Mouse (Mus musculus): ENCODE results near the gene Gfy. TPM values are rescaled to one million over a fixed set of nuclear protein-coding genes. Genes with fewer than 3 reads are reported as not detected.

The Gfy gene
- polyA plus RNA-seq, 1 experiment: 1.2 TPM

DNA sequence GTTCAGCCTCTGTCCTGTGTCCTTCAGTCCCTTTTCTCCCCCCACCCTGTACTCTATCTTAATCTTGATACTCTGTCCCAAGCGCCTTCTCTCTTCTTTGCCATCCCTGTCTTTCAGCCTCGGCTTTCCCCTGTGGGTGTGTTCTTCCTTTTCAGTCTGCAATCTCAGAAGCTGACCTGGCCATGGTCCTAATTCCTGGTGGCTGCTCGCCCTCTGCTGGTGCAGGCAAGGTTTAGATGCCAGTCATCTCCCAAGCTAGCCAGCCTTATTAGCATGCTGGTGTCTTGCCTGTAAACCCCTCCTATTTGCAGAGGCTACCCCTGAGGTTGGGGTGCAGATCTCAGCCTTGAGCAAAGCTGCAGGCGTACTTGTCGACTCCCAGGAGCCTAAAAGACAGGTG, 19.1 kb upstream of the Gfy start:
- H3K4me3 ChIP-seq (replicated peaks; ENCODE audit: control insufficient read depth, low read depth, low read length): no peak overlapping the region
- TF ChIP-seq POLR2A (IDR thresholded peaks at IDR 0.05; ENCODE audit: borderline replicate concordance, control insufficient read depth, low read depth, low read length): no peak
- TF ChIP-seq CTCF (IDR thresholded peaks at IDR 0.05; ENCODE audit: control insufficient read depth, insufficient read depth, low read length): peak; percentile 80
- 18% methylated on average over 5 of the region's 5 CpGs for WGBS
- no peaks in the 10 kb centered on the region; the same call in 1 of the 2 replicates for H3K4me1 ChIP-seq (ENCODE audit: control insufficient read depth, insufficient read depth, low read length)
- no peak overlapping the region for H3K27ac ChIP-seq (ENCODE audit: control insufficient read depth, insufficient read depth, low read depth, low read length, poor library complexity)

DNA sequence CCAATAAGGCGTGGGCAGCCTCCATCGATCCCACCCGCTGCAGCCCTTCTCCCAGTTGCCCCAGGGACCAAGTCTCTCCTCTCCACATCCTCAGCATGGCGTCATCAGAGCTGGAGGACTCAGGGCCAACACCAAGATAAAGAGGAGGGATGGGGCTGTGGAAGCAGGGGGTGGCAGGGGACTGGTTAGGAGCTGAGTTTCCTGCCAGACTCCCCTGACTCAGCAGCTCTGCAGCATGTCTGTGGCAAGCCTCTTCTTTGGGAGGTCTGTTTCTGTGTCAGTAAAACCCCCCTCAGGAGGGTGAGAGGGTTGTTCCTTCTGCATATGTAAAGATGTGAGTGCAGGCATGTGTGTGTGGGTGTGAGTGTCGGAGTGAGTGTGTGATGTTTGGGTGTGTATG, 17.6 kb upstream of the Gfy start:
- 52% methylated on average over 5 of the region's 5 CpGs for WGBS
- Histone ChIP-seq H3K4me3 (replicated peaks; ENCODE audit: control insufficient read depth, low read depth, low read length) (no peak overlapping the region), H3K4me1 (ENCODE audit: control insufficient read depth, insufficient read depth, low read length) (no peaks in the 10 kb centered on the region; the same call in 1 of the 2 replicates), H3K27ac (ENCODE audit: control insufficient read depth, insufficient read depth, low read depth, low read length, poor library complexity) (no peak overlapping the region)
- no peak for TF ChIP-seq POLR2A (IDR thresholded peaks at IDR 0.05; ENCODE audit: borderline replicate concordance, control insufficient read depth, low read depth, low read length)
- no peak for TF ChIP-seq CTCF (IDR thresholded peaks at IDR 0.05; ENCODE audit: control insufficient read depth, insufficient read depth, low read length)

DNA sequence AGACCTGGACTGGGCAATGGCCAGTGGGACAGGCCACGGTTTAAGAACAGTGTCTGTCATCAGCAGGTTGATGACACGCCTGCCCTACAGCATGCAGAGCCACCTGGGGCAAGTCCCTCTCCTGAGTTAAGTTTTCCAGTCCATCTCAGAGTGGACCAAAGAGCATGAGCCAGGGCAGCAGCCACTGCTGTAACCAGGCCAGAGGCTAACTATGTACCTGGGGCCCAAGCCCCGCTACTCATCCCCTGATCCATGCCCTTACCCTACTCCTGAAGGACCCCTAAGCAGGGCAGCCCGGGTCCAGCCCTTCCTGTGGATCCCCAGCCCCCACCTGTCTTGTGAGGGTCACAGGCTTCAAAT, 16.8 kb upstream of the Gfy start:
- H3K4me1 ChIP-seq (ENCODE audit: control insufficient read depth, insufficient read depth, low read length): no peaks in the 10 kb centered on the region; the same call in 1 of the 2 replicates
- no peak overlapping the region for H3K4me3 ChIP-seq (replicated peaks; ENCODE audit: control insufficient read depth, low read depth, low read length)
- no peak overlapping the region for H3K27ac ChIP-seq (ENCODE audit: control insufficient read depth, insufficient read depth, low read depth, low read length, poor library complexity)
- no peak for TF ChIP-seq CTCF (IDR thresholded peaks at IDR 0.05; ENCODE audit: control insufficient read depth, insufficient read depth, low read length)
- TF ChIP-seq POLR2A (IDR thresholded peaks at IDR 0.05; ENCODE audit: borderline replicate concordance, control insufficient read depth, low read depth, low read length): no peak
- WGBS: 80% methylated on average over 4 of the region's 4 CpGs

DNA sequence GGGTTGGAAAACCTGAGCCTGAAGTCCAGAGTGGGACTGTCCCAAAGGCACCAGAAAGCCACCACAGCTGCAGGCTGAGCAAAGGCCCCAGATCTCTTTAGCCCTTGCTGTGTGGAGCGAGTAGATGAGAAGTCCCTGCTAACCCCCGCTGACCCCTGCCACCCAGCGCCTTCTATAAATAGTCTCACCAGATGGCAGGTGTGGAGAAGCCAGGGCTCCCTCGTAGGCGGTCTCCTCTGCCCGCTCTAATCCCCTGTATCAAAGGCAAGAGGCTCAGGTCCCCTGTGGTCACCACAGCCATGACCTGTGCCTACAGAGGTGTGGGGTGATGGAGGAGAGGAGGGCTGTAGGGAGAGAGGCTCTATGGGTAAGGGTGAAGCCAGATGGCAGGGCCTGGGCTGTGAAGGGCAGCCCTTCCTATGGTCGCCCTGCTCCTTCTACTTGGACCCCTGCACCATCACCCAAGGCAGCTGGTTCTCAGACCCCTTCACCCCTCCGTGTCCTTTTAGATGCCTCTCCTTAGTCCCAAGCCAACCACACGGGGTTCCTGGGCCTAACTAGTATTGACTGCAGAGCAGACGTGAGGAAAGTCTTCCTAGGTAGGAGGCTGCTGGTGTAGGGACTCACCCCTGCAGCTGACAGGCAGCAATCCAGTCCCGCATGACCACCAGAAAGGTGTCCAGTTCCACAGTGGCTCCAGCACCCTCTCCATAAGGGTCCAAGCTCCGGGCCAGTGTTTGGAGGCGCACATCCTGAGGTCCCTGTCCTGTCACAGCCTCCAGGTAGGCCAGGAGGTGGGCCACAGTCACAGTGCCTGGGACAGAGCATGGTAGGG, 16.2 kb upstream of the Gfy start:
- Histone ChIP-seq H3K27ac (ENCODE audit: control insufficient read depth, insufficient read depth, low read depth, low read length, poor library complexity) (no peak overlapping the region), H3K4me1 (ENCODE audit: control insufficient read depth, insufficient read depth, low read length) (no peaks in the 10 kb centered on the region; the same call in 1 of the 2 replicates), H3K4me3 (replicated peaks; ENCODE audit: control insufficient read depth, low read depth, low read length) (no peak overlapping the region)
- 83% methylated on average over 13 of the region's 13 CpGs for WGBS
- TF ChIP-seq CTCF (IDR thresholded peaks at IDR 0.05; ENCODE audit: control insufficient read depth, insufficient read depth, low read length): no peak
- no peak for TF ChIP-seq POLR2A (IDR thresholded peaks at IDR 0.05; ENCODE audit: borderline replicate concordance, control insufficient read depth, low read depth, low read length)

DNA sequence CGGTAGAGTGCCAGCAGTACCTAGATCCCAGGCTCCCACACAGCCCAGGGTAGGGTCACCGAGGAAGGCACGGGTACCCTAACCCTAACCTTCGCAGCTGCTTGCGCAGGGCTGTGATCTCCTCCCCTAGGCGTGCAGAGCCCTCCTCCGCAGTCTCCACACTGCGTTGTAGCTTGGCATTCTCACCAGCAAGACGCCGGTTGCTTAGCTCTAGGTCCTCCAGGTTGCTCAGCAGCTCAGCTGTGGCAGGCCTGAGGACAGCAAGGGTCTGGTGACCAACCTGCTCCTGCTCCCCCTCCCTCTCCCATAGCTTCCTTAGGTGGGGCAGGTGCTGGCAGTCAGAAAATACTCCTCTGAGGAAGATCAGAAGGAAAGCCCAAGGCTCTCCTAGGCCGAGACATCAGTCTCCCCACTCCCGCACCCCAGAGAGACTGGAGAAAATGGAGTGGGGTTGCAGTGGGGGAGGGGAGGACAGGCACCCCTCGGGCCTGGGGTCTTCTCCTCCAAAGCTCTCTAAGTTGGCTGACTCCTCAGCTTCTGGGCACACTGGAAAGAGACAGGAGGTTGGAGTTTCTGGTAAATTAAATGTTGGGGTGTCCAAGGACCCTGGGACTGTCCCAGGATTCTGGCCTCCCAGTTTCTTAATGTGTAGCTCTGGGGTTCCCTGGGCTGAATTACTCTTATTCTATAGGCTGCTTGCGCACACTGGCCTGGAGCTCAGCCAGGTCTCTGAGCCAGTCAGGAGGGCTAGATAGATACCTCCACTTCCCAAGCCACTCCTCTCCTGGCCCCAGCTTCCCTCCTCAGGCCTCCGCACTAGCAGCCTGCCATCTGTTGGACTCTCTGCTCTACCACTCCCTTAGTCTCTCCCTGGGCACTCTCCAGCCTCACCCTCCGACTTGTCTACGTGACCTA, 14.8 kb upstream of the Gfy start:
- Histone ChIP-seq H3K27ac (ENCODE audit: control insufficient read depth, insufficient read depth, low read depth, low read length, poor library complexity) (no peak overlapping the region), H3K4me3 (replicated peaks; ENCODE audit: control insufficient read depth, low read depth, low read length) (no peak overlapping the region), H3K4me1 (ENCODE audit: control insufficient read depth, insufficient read depth, low read length) (no peaks in the 10 kb centered on the region; the same call in 1 of the 2 replicates)
- 77% methylated on average over 17 of the region's 17 CpGs for WGBS
- TF ChIP-seq POLR2A (IDR thresholded peaks at IDR 0.05; ENCODE audit: borderline replicate concordance, control insufficient read depth, low read depth, low read length) (no peak), CTCF (IDR thresholded peaks at IDR 0.05; ENCODE audit: control insufficient read depth, insufficient read depth, low read length) (no peak)

DNA sequence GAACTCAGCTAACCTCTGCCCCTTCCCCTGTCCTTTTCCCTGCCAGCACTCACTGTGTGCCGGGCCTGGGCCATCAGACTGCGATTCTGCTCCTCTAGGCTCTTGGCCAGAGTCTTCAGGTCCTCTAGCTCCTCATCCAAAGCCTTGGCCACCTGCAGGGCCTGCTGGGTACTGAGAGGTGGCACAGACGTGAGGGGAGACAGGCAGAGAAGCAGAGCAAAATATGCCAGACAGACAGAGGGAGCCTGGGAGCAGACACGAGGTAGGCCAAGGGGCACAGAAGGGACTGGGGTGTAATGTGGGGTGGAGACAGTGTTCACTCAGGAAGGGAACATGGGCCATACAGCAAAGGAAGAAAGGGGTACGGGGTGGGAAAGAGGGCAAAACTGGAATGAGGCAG, 14.0 kb upstream of the Gfy start:
- no peaks in the 10 kb centered on the region; the same call in 1 of the 2 replicates for H3K4me1 ChIP-seq (ENCODE audit: control insufficient read depth, insufficient read depth, low read length)
- no peak overlapping the region for H3K4me3 ChIP-seq (replicated peaks; ENCODE audit: control insufficient read depth, low read depth, low read length)
- 64% methylated on average over 5 of the region's 5 CpGs for WGBS
- TF ChIP-seq POLR2A (IDR thresholded peaks at IDR 0.05; ENCODE audit: borderline replicate concordance, control insufficient read depth, low read depth, low read length): no peak
- TF ChIP-seq CTCF (IDR thresholded peaks at IDR 0.05; ENCODE audit: control insufficient read depth, insufficient read depth, low read length): no peak
- H3K27ac ChIP-seq (ENCODE audit: control insufficient read depth, insufficient read depth, low read depth, low read length, poor library complexity): no peak overlapping the region

DNA sequence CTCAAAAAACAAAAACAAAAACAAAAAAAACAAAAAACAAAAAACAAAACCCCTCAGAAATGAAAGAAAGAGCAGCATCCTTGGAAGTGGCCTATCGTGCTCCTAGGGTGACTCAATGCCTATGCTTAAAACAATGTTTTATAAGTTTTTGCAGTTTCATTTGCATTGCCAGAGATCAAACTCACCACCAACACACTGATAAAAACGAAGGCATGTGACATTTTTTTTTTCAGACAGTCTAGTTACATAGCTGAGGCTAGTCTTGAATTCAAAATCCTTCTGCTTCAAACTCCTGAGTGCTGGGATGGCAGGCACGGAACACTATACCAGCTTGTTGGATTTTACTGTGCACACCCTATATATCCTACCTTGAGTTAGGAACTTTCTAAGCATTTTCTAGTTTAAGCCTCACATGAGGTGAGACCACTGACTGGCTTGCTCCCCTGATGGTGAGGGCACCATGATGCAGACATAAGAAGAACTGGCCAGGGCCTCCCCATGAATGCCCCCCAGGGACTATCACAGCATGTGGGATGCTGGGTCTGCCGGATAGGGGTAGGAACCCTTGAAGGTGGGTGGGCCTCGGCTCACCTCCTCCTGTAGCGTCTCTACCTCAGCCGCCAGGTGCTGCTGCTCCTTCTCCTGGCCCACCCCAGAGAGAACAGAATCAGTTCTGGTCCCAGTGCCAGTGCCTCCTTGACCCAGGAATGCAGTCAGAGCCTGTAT, 13.4 kb upstream of the Gfy start:
- H3K27ac ChIP-seq (ENCODE audit: control insufficient read depth, insufficient read depth, low read depth, low read length, poor library complexity): no peak overlapping the region
- TF ChIP-seq CTCF (IDR thresholded peaks at IDR 0.05; ENCODE audit: control insufficient read depth, insufficient read depth, low read length) (no peak), POLR2A (IDR thresholded peaks at IDR 0.05; ENCODE audit: borderline replicate concordance, control insufficient read depth, low read depth, low read length) (no peak)
- WGBS: 87% methylated on average over 7 of the region's 7 CpGs
- no peaks in the 10 kb centered on the region; the same call in 1 of the 2 replicates for H3K4me1 ChIP-seq (ENCODE audit: control insufficient read depth, insufficient read depth, low read length)
- H3K4me3 ChIP-seq (replicated peaks; ENCODE audit: control insufficient read depth, low read depth, low read length): no peak overlapping the region

Measured in bone marrow, adult 2 months (tissue).